Mouse (Mus musculus): ENCODE measurements around the gene Sympk.

Sympk gene

GRCm38 (mm10) chr7:19084277-19084771, 60.1 kb downstream of the Sympk start:
- in situ Hi-C loops (cut with MboI), result no loop called here

GRCm38 (mm10) chr7:19084921-19085473, 60.8 kb downstream of the Sympk start:
- in situ Hi-C loops (cut with MboI), result no loop called here

DNA sequence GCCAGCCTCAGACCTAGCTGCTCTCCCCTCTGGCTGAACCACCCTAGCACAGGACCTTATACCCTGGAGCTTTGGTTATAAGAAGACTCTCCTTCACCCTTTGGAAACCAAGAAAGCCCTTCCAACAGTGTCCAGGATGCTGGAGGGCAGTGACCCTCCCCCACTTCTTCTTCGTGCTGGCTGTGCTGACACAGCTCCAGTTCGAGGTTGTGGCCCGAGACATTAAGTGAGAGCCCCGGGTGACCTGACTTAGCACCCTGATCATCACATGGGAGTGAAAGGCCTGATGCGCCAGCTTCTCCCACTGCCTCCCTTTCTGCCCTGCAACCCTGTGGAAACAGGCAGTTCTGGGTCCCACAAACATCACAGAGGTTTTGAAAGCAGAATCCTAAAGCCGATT, 61.3 kb downstream of the Sympk start:
- in situ Hi-C loops (cut with MboI), result no loop called here

GRCm38 (mm10) chr7:19086042-19086441, 61.9 kb downstream of the Sympk start:
- in situ Hi-C loops (cut with MboI), result no loop called here

DNA sequence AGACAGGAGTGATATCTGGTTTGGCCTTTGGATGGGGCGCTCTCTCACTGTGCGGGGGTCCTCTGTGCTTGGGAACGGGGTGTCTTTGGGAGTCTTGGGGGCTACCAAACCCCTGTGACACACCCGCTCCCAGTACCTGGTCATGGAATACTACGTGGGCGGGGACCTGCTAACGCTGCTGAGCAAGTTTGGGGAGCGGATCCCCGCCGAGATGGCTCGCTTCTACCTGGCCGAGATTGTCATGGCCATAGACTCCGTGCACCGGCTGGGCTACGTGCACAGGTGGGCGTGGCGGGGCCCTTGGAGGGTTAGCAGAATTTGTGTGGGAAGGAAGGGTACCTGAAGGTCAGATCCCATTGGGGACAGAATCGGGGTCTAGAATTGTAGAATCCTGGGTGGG, 62.6 kb downstream of the Sympk start:
- in situ Hi-C loops (cut with MboI), result no loop called here

DNA sequence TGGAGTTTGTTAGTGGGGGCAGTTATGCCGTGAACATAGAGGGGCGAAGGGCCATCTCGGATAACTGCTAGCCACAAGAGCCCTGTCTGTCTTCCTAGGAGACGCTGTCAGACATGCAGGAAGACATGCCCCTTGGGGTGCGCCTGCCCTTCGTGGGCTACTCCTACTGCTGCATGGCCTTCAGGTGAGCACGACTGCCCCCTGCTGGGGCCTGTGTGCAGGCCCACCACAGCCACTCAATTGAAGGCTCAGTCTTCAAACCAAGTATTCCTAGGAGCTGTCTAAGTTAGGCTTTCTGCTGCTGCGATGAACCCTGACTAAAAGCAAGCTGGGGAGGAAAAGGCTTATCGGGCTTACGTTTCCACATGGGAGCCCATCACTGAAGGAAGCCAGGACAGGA, 64.6 kb downstream of the Sympk start:
- in situ Hi-C loops (cut with MboI), result no loop called here

DNA sequence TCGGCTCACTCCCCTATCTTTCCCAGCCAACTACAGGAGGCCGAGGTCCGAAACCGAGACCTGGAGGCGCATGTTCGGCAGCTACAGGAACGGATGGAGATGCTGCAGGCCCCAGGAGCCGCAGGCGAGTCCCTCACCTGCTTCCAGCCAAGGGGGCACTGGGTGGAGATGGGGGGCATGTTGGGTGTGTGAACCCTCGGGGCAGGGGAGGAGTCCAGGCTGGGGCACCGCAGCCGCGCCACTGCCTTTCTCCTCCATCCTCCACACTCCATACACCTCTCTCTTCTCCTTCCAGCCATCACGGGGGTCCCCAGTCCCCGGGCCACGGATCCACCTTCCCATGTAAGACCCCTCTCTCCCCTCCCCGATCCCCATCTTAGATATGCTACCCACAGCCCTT, 67.7 kb downstream of the Sympk start:
- in situ Hi-C loops (cut with MboI), result no loop called here

DNA sequence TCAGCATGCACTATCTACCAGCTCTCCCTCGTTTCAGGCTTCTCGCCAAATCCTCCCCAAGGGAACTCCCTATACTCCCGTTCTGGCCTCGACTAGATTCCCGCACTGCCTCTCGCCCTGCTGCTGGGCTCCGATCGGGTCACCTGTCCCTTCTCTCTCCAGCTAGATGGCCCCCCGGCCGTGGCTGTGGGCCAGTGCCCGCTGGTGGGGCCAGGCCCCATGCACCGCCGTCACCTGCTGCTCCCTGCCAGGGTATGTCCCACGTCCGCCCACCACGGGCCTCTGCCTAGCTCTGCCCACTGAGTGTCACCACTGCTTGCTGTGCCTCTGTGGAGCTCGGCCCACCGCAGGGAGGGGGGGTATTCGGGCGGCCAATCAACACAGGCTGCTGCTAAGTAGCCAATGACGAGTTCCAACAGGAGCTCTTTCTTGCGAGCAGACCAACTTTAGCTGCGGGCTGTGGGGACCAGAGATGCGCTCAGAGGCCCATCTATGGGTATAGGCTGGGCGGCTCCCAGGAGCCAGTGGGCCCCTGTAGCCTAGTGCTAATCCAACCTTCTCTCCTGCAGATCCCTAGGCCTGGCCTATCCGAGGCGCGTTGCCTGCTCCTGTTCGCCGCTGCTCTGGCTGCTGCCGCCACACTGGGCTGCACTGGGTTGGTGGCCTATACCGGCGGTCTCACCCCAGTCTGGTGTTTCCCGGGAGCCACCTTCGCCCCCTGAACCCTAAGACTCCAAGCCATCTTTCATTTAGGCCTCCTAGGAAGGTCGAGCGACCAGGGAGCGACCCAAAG, 68.4 kb downstream of the Sympk start:
- in situ Hi-C loops (cut with MboI), result no loop called here

- in situ Hi-C loops (cut with MboI), result no loop called here
Measured at GRCm38 (mm10) chr7:19093174-19093521, 69.0 kb downstream of the Sympk start.

DNA sequence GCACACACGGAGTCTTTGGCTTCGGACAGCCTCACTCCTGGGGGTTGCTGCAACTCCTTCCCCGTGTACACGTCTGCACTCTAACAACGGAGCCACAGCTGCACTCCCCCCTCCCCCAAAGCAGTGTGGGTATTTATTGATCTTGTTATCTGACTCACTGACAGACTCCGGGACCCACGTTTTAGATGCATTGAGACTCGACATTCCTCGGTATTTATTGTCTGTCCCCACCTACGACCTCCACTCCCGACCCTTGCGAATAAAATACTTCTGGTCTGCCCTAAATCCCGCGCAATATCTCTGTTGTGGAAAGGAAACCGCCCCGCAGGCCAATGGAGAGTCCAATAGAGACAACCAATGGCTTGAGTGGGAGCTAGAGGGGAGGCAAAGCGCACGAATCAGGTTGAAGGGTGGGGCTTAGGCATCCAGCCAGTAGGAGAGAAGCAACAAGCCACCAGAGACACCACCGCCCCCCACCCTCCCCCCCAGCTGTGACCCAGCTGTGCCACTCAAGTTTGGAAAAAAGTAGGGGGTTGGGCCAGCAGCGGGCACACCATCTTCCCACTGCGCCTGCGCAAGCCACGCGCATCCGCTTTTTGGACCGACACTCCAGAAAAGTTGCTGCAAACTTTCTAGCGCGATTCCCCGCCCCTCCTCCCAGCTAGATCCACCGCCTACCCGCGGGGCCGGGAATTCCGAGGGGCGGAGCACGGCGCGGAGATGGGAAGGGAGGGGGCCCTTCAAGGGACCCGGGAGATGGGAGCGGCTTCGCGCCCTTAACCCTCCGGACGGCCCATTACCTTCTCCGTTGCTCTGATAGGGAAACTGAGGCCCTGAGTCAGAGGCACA, 69.6 kb downstream of the Sympk start:
- in situ Hi-C loops (cut with MboI), result no loop called here

- in situ Hi-C loops (cut with MboI), result no loop called here
Measured at GRCm38 (mm10) chr7:19094471-19094825, 70.3 kb downstream of the Sympk start, which contains the start of gene Six5. Gene Six5, plus strand, starts transcription at chr7:19094594.

DNA sequence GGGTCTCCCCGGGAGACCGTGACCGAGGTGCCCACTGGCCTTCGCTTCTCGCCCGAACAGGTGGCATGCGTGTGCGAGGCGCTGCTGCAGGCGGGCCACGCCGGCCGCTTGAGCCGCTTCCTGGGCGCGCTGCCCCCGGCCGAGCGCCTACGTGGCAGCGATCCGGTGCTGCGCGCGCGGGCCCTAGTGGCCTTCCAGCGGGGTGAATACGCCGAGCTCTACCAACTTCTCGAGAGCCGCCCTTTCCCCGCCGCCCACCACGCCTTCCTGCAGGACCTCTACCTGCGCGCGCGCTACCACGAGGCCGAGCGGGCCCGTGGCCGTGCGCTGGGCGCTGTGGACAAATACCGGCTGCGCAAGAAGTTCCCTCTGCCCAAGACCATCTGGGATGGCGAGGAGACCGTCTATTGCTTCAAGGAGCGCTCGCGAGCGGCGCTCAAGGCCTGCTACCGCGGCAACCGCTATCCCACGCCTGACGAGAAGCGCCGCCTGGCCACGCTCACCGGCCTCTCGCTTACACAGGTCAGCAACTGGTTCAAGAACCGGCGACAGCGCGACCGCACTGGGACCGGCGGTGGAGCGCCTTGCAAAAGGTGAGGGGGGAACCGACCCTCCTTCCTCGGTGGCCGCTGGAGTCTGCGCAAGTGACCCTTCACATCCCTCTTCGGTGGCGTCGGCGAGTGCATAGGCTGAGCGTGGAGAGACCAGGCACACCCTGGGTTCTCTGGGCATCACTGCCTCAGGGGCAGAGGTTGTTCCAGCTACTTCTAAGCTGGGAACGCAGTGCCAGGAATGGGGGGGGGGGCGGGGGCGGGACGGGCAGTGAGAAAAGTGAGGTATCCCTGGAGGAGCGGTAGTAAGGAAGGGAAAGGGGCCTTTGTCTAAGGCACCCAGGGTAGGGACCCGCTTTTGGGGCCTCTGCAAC, 70.9 kb downstream of the Sympk start:
- in situ Hi-C loops (cut with MboI), result no loop called here

- in situ Hi-C loops (cut with MboI), result no loop called here
Measured at GRCm38 (mm10) chr7:19095751-19096110, 71.6 kb downstream of the Sympk start.

- in situ Hi-C loops (cut with MboI), result no loop called here
Measured at GRCm38 (mm10) chr7:19096421-19096976, 72.3 kb downstream of the Sympk start.

GRCm38 (mm10) chr7:19097217-19097616, 73.0 kb downstream of the Sympk start:
- in situ Hi-C loops (cut with MboI), result no loop called here

GRCm38 (mm10) chr7:19097863-19098262, 73.7 kb downstream of the Sympk start:
- in situ Hi-C loops (cut with MboI), result no loop called here

DNA sequence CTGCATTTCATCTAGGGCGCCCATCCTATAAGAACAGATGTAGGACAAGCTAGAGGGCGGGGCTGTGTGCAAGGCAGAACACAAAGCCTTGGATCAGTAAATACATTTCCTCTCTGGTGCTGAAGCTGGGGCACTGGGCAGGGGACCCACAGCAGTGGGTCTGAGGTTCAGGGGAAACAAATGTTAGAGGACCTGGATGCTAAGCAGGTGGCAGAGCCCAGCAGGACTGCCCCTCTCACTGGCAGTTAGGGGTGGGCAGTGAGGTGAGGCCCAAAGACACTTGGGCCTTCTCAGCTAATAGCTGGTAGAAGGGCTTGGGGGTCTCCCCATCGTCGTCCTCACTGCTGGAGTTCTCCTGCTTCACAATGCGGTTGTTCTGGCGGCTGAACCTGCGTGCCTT, 74.6 kb downstream of the Sympk start:
- in situ Hi-C loops (cut with MboI), result no loop called here

- in situ Hi-C loops (cut with MboI), result no loop called here
Measured at GRCm38 (mm10) chr7:19100290-19100689, 76.1 kb downstream of the Sympk start.

DNA sequence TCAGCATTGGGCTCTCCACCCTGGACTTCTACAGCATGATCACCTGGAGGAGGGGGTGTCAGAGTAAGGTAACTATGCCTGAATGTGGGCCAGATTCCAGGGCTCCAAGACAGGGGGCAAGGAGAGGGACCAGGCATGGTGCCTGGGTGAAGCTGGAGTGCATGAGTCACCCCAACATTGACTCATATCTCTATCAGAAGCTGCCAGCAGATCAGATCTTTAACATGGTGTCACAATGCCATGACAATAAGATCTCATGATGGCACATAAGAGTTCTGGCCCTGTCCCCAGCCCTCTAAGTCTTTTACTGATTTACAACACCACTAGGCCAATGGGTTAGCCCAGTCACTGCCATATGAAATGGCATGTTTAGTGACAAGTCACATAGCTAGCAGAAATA, 79.6 kb downstream of the Sympk start:
- in situ Hi-C loops (cut with MboI), result no loop called here
